Mouse (Mus musculus) adrenal gland, postnatal 36 days (tissue): ENCODE results near the gene Cblb. TPM values are rescaled to one million over a fixed set of nuclear protein-coding genes. Genes with fewer than 3 reads are reported as not detected.

Experiments used
- DNase-seq, 2 experiments: peaks; one replicate each; pipeline ENCODE4 v3.0.0; 2021; ENCODE audit warnings: mixed read lengths in 1 of 2
- total RNA-seq, 2 experiments: library from RNA; stranded (reverse); gene quantifications; 2 replicates each; pipeline ENCODE4 v1.2.3; 2021

Gene Cblb
- total RNA-seq, 2 experiments from 2014 or later, result 28.3 to 59.7 TPM

- no peak for DNase-seq
Measured at GRCm38 (mm10) chr16:52038283-52038682, 7.3 kb downstream of the Cblb start.

DNA sequence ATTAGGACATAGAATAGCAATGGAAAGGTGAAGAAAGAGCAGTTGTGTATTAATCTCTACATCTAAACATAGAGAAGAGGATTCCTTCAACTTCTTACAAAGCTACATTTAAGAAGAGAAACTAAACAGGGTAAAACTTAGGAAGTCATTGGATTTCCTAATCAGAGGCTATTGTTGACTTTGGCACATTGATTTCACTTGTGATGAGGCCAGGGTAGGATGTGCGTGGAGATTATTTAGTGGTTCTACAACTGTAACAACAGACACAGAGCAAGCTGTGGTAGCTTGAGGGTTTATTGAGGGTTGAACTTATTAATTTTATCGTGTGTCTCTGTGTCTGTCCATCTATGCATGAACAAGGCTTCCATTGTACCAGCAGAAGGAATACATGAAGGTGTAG, 7.8 kb downstream of the Cblb start:
- no peak for DNase-seq

- no peak for DNase-seq
Measured at GRCm38 (mm10) chr16:52040937-52041336, 9.9 kb downstream of the Cblb start.

GRCm38 (mm10) chr16:52042667-52043379, 11.8 kb downstream of the Cblb start:
- no peak for DNase-seq

DNA sequence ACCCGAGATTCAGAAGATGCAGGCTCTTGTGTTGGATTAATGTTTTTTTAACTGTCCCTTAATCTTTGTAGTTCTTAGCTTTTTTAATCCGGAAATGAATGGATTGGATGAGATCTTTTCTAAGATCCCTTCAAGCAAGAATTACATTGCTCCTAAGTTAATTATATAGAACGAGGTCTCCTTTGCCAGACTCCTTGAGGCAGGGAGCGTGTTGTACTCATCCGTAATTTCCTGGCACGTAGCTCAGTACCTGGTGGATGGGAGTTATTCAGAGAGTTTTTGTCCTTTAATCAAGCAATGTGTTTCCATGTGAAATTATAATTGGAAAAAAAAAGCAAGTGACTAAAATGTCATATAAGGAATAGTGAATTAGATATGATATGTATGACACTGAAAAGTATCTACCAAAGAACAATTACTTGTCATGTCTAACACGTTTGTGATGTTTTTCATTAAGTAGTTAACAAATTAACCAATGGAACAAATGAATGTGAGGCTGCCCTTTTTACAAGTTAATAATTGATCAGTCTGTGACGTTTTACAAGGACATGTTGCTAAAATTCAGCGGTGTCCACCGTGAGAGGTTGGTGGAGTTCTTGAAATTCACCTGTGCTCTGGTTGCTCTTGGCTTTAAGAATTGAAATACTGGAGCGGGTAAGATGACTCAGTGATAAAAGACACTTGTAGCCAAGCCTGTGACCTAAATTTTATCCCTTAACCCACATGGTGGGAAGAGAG, 12.5 kb downstream of the Cblb start:
- DNase-seq, result no peak

DNA sequence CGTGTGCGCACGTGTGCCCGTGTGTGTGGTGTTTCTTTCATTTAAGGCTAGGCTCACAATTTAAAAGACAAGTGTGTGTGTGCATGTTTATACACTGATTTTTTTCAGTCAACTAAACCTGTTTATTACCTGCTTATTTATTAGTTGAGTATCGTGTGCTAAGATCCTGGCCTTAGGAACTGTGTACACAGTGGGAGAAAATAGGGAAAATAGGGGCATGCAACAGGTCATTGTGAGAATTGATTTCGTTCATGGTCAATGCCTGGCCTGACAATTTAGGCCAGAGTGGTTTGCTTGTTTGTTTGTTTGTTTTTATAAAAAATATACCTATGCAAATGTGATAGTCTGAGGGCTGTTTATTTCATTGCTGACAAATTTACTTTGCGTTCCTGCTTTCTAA, 13.5 kb downstream of the Cblb start:
- DNase-seq, result no peak

- no peak for DNase-seq
Measured at GRCm38 (mm10) chr16:52044985-52045384, 14.0 kb downstream of the Cblb start.

- no peak for DNase-seq
Measured at GRCm38 (mm10) chr16:52046464-52046863, 15.4 kb downstream of the Cblb start.

GRCm38 (mm10) chr16:52051106-52051505, 20.1 kb downstream of the Cblb start:
- peak; percentile 39 to 42 for DNase-seq

DNA sequence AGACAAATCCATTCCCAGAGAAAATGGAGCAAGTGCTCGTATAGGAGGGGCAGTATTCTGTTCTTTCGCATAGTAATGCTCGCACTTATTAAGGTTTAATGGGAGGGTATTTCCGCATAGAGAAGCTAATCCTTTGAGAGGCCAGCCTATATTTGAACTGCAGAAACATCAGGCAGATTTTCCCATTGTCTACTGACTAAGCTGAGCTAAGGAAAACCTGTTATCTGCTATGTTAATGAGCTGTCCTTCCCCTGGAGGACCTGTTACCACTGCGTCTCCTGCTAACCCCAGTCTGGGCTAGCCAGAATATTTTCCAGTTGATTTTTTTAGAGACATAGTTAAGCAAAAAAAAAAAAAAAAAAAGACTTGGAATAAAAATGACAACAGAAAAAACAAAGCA, 21.7 kb downstream of the Cblb start:
- DNase-seq, result no peak

- DNase-seq, result no peak
Measured at GRCm38 (mm10) chr16:52055236-52055635, 24.2 kb downstream of the Cblb start.

DNA sequence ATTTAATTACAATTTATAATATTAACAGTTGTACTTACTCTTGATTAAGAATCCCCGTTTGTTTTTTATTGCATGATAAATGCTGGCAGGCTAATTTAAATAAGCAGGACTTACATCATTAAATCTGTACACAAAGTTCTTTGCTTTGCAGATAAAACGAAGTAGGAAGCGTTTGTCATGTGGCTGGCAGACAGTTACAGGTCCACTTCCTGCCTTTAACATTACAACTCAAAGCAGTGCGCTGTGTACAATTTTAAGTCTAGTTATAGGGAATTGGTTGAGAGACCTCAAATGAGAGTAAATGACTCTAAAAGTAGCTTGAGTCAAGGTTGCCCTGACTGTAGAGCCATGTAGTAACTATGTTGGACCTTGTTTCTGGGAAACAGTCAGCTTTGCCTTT, 25.1 kb downstream of the Cblb start:
- DNase-seq, result no peak

GRCm38 (mm10) chr16:52057335-52057734, 26.3 kb downstream of the Cblb start:
- no peak for DNase-seq

DNA sequence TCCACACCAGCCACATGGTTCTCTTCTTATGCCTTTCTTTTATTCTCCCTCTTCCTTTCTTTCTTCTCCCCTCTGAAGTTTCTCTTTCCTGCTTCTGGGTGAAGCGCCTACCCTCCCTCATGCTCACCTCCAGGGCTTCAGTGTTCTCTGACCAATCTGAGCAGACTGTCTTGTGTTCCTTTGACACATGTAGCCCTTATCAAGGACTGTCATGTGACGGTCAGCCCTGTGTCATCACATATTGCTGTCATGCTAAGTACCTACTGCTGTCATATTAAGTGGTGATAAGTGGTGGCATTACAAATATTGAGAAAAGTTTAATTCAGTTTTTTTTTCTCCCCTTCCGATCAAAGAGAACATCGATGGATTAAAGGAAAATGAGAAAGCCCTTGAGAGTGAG, 28.5 kb downstream of the Cblb start:
- DNase-seq, result no peak

- DNase-seq, result peak in 1 of 2 experiments; percentile 58
Measured at GRCm38 (mm10) chr16:52060100-52060719, 29.2 kb downstream of the Cblb start.

DNA sequence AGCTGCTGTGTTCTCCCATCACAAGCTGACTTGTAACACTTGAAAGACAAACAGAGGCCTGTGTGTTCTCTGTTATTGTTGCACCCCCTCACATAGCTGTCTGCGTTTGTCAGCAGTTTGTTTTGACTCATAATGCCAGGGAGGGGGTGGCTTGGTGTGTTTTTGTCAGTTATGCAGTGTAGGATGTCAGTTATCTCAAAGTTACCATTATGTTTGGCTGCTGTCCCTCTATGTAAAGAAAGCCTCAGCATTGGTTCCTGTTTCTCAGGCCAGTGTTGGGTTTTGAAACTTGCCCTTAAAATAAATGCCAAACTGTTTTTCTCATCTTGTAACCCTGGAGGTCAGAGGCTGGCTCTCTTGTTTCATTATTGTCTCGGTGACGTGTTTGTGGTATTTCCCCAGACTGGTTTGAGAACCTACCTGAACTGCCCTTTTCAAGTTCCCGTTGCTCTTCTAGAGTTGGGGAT, 30.0 kb downstream of the Cblb start:
- no peak for DNase-seq

DNA sequence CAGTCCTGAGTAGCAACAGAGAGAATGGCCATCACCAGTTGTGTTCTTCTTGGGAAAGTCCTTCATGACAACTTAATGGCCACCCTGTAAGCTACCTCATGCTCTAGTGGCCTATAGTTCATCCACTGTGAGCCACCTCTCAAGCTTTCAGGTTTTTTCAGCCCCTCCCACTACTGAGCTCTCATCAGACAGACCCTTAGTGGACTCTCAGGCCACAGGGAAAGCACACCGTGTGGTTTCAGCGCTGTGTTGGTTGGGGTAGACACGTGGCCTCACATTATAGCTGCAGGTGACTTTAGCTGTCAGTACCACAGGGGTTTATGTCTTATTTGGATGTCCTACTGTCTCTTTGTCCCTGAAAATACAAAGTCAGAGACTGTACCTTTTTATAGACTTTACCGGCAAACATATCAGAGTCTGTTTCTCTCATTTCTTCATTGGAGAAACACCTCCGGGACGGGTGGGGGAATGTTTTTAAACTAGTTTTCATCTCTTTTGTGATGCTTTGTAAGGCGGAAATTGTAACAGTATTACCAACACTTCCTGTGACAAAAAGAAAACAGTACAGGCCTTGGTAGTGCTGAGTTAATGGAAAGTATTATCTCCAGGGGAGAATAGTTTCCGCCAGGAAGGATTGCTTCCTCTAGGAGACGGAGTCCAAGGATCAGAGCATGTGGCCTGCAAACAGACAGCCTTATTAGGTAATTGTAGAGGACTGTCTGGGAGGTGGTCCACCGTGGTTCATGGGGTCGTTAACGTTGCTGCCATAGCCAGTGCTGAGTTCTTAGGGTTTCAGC, 33.5 kb downstream of the Cblb start:
- no peak for DNase-seq

- DNase-seq, result no peak
Measured at GRCm38 (mm10) chr16:52067632-52068516, 36.8 kb downstream of the Cblb start.

- no peak for DNase-seq
Measured at GRCm38 (mm10) chr16:52068517-52068874, 37.5 kb downstream of the Cblb start.

- no peak for DNase-seq
Measured at GRCm38 (mm10) chr16:52069648-52070047, 38.6 kb downstream of the Cblb start.

DNA sequence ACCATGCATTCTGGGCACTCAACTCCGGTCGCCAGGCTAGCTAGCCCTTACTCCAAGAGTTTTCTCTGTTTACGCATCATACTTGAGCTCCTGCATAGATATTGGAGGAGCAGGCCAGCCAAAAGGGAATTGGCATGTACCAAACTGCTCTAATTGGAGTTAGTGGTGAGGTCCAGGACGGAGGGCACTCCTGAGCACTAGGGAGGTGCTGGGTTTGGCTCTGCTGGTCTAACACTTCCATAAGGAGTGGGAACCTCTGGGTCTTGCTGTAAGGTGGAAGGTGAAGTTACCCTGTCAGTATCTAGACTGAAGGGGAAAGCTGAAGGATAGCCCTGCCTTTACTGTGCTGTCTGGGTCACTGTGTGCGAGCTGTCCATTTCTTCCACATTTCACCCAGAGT, 39.1 kb downstream of the Cblb start:
- no peak for DNase-seq
